Mouse (Mus musculus) spleen, embryonic (tissue): ENCODE data around the gene Gstz1.
"Not testable (repeated sequence)": the region's sequence is repeated elsewhere in the genome, so short reads cannot be mapped to it uniquely, and the experiment has no call there.

Experiments
- CTCF ChIA-PET: fragments of 350-600 bp; sonication (Branson Sonifier 250); formaldehyde crosslinking; loops from one replicate; lab custom pipeline; 2022; lab: Charles Lee

Gstz1 gene

DNA sequence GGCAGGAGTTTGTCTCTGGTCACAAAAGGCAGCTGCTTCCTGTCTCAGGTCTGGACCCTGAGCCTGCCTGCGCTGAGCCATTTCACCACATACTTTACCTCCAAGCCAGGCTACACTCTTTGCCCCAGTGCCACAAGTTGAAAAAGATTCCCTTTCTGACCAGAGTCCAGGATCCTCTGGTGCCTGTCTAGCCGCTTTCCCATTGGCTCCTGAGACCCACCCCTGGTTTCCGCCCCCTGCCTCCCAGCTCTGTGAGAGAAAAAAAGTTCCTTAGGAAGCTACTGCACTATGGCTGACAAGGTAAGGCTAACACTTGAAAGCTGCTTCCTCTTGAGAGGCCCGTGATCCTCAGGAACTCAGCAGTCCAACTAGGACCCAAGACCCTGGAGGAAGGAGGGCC lies 10.4 kb downstream of the Gstz1 start:
- CTCF ChIA-PET: no interaction called here

GRCm38 (mm10) chr12:87158099-87158498 lies 11.1 kb downstream of the Gstz1 start:
- CTCF ChIA-PET: no interaction called here

- CTCF ChIA-PET: no interaction called here
These were observed 13.3 kb downstream of the Gstz1 start for GRCm38 (mm10) chr12:87160310-87160709.

GRCm38 (mm10) chr12:87160815-87161214 lies 13.8 kb downstream of the Gstz1 start:
- CTCF ChIA-PET: no interaction called here

DNA sequence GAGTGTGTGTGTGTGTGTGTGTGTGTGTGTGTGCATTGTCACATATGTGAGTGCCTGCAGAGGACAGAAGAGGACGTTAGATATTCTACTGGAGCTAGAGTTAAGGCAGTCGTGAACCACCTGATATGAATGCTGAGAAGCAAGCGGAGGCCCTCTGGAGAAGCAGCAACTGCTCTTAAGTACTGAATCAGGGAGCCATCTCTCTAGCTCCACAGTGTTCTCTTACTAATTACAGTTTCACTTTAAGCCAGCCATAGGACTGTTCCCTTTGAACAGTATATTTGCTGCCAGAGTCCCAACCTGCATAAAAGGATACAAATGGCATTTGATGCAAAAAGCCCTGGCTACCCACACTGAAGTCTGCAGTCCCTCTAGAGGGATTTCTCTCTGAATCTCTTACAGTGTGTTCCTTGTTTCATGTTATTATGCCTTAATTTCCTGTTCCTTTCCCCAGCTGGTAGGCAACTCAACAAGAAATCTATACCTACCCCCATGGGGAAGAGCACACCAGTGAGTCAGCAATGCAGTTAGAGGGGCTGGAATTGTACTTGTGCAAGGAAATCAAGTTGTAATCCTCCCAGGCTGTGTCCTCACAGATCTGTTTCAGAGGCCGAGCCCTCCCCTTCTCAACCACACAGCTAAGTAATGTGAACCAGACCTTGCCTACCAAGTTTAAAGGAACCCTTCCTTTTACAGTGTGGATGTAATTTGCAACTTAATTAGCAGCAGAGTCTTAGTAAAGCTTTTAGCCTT lies 28.4 kb downstream of the Gstz1 start:
- CTCF ChIA-PET: no interaction called here

DNA sequence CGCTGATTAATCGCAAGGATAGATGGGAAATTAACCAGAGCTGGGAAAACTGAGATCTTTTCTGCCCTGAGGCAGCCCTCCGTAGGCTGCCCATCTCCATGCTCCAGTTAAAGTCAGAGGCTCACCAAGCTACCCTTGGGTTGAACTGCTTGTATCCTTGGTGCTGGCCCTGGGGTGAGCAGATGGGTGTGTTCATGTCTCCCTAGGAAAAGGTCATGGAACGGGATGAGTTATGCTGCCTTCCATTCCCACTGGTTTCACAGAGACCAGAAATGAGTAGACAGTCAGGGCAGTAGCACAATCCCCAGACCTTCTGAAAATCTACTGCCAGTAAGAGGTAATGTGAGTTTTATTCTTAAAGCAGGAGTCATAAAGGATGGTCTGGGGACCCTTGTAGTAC lies 30.7 kb downstream of the Gstz1 start:
- CTCF ChIA-PET: no interaction called here

- CTCF ChIA-PET: interaction anchor here (0.7 kb wide), 1 partner anchor 219 kb away, joined by 5 read pairs; no protein-coding TSS in a partner anchor
These were observed 46.0 kb downstream of the Gstz1 start for GRCm38 (mm10) chr12:87193008-87193407.

DNA sequence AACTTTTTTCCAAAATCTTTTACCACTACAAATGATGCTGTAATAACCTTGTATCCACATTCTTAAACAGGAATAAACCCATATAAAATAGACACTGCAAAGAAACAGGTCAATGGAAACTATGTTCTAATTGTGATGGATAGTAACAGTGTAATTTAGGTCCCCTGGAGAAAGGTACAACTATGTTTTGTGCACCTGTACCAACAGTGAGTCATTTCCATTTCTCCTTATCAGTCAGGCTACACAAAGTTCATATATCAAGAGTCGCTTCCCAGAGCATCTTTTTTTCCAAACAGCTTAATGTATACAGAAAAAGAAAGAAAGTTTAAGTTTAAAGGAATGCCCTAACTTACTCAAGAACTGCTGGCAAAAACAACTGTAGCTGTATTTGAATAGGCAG lies 48.1 kb downstream of the Gstz1 start:
- CTCF ChIA-PET: no interaction called here

DNA sequence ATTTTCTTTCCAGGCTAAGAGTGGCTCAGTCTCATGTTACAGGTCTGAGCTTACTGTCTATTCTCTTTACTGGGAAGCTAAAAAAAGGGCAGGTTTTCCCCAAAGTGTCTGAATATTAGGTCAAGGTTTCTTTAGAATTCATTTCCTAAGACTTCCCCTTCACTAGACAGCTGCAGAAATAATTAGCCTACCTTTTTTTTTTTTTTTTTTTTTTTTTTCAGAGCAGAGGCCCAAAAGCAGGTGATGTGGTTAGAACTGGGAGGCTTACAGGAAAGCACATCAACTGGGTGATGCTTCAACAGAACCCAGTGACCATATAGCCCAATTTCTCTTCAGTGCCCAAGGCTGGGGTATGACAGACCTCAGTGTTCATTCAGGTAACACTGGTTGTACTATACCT lies 49.3 kb downstream of the Gstz1 start:
- CTCF ChIA-PET: no interaction called here

DNA sequence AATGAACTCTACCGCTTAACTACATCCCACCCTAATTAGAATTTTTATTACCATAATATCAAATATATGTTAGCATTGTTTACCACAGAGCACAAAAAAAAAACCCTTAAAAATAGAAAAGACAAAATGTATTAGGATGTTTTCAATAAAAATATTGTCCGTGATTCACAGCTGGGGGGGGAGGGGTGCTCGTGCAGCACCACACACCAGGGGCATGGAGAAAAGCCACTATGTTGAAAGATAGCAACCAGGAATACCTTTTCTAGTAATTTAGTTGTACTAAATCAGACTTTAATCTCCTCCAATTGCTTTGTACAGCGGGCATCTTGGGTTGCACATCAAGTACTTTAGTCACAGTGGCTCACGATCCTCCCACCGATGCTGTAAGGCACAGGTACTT lies 51.8 kb downstream of the Gstz1 start:
- CTCF ChIA-PET: interaction anchor here (0.5 to 0.6 kb wide), 2 partner anchors 17 to 123 kb away, joined by 5 to 6 read pairs; no protein-coding TSS in a partner anchor

DNA sequence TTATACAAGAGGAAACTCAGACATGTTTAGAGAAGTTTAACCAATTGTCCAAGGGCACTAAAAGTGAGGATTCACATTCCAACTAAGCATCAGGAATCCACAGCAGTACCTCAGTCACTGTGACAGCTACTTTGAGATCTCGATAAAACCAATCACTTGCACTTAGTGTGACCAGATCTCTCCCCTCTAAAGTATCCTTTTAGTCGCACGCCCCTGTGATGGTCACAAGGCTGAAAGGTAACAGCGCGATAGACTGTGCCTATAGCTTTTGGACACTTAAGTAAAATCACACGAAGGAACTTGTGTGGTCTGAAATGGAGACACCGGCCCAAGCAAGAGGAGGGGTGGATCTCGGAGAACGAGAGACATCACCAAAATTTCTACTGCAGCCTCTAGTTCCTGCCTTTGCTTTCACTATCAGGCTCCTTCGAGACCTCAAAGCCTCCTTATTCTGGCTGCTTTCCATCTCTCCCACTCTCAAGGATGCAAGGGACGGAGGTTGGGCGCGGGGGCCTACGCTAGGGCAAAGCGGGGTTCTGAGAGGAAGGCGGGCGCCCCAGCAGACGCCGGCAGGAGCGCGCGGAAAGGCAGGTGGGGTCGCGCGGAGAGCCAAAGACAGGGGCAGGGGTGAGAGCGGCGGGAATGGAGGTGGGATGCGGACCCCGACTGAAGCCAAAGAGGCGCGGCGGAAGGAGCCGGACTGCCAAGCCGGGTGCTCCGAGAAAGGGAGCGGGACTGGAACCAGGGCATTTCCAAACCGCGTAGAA lies 52.4 kb downstream of the Gstz1 start, which contains the start of gene Samd15:
Gene Samd15, plus strand, starts transcription at position 518 of the 767 bp plus-strand sequence.
- CTCF ChIA-PET: interaction anchor here (0.5 kb wide), 1 partner anchor 17 kb away, joined by 5 read pairs; no protein-coding TSS in a partner anchor

GRCm38 (mm10) chr12:87199973-87200586 lies 53.1 kb downstream of the Gstz1 start, which contains the start of gene Tmed8:
Tmed8 (minus strand) TSS chr12:87200454.
- CTCF ChIA-PET: no interaction called here

DNA sequence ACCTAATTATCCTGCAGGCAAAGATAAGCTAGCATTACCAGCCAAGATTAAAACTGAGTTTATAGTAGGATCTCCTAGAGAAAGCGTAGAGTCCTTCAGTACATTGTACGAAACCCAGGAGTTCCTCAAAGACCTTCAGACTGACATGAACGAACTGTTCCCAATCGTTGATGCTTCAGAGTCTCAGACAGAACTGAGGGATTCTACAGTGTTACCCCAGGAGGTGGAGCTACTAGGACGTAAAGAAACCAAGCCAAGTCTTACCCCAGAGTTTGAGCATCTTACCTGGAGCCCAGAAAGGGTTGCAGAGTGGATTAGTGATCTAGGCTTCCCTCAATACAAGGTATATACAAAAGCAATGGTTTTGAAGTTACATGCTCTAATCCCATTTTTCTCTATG lies 54.7 kb downstream of the Gstz1 start:
- CTCF ChIA-PET: interaction anchor here (0.9 kb wide), 1 partner anchor 65 kb away, joined by 3 read pairs; the partner anchor contains the start of genes Ahsa1 and Vipas39

- CTCF ChIA-PET: not testable (repeated sequence)
These were observed 58.8 kb downstream of the Gstz1 start for GRCm38 (mm10) chr12:87205789-87206188.

- CTCF ChIA-PET: no interaction called here
These were observed 66.1 kb downstream of the Gstz1 start for GRCm38 (mm10) chr12:87212844-87213606.
